Mouse (Mus musculus) lung, embryonic 15.5 days (tissue): ENCODE data around the gene Trim27. TPM values are rescaled to one million over a fixed set of nuclear protein-coding genes. Genes with fewer than 3 reads are reported as not detected.
A peak's percentile ranks its signal among the peaks of the same experiment; 100 is the strongest.

Experiments
- ATAC-seq: fragments of 200-750 bp; cut with Nextera tagmentation; 2 replicates; pipeline ENCODE4 v1.8.0; 2017; ENCODE audit warnings: moderate number of reproducible peaks, borderline replicate concordance; ENCODE audit not compliant: low FRiP score, low TSS enrichment; ENCODE audit errors: extremely low read depth
- H3K27ac ChIP-seq: fragments of 300-500 bp; sonication (generic); 2 replicates; pipeline ENCODE4 v1.5.1; 2015; ENCODE audit warnings: moderate library complexity, mild to moderate bottlenecking, inconsistent platforms
- H3K27me3 ChIP-seq: fragments of 300-500 bp; sonication (generic); 2 replicates; pipeline ENCODE4 v1.6.1; 2015; ENCODE audit warnings: inconsistent platforms
- H3K36me3 ChIP-seq: fragments of 300-500 bp; sonication (generic); 2 replicates; pipeline ENCODE4 v1.6.1; 2015; ENCODE audit warnings: inconsistent platforms
- H3K4me1 ChIP-seq: fragments of 300-500 bp; sonication (generic); 2 replicates; pipeline ENCODE4 v1.6.1; 2015; ENCODE audit warnings: inconsistent platforms
- H3K4me2 ChIP-seq: fragments of 300-500 bp; sonication (generic); 2 replicates; pipeline ENCODE4 v1.6.1; 2015; ENCODE audit warnings: inconsistent platforms, mild to moderate bottlenecking, moderate library complexity
- H3K4me3 ChIP-seq: fragments of 300-500 bp; sonication (generic); 2 replicates; pipeline ENCODE4 v1.5.1; 2015; ENCODE audit warnings: mild to moderate bottlenecking, inconsistent platforms
- H3K9ac ChIP-seq: fragments of 300-500 bp; sonication (generic); 2 replicates; pipeline ENCODE4 v1.6.1; 2015; ENCODE audit warnings: inconsistent platforms
- H3K9me3 ChIP-seq: fragments of 300-500 bp; sonication (generic); 2 replicates; pipeline ENCODE4 v1.6.1; 2016; ENCODE audit warnings: inconsistent platforms
- WGBS: fragments of 180-500 bp; shearing (Covaris S2); methylation state at CpG from one replicate; pipeline ENCODE4 v1.1.7; 2015; 5-methylcytosine and 5-hydroxymethylcytosine counted together
- polyA plus RNA-seq: library from polyadenylated mRNA; unstranded; fragments of >200 nt; fragmentation: Nextera tagmentation; extraction: Ambion mirVana; gene quantifications from 2 replicates; pipeline ENCODE4 v1.2.1, GENCODE M21; 2015

Trim27 gene
- polyA plus RNA-seq, 1 experiment from 2014 or later: 147 TPM

DNA sequence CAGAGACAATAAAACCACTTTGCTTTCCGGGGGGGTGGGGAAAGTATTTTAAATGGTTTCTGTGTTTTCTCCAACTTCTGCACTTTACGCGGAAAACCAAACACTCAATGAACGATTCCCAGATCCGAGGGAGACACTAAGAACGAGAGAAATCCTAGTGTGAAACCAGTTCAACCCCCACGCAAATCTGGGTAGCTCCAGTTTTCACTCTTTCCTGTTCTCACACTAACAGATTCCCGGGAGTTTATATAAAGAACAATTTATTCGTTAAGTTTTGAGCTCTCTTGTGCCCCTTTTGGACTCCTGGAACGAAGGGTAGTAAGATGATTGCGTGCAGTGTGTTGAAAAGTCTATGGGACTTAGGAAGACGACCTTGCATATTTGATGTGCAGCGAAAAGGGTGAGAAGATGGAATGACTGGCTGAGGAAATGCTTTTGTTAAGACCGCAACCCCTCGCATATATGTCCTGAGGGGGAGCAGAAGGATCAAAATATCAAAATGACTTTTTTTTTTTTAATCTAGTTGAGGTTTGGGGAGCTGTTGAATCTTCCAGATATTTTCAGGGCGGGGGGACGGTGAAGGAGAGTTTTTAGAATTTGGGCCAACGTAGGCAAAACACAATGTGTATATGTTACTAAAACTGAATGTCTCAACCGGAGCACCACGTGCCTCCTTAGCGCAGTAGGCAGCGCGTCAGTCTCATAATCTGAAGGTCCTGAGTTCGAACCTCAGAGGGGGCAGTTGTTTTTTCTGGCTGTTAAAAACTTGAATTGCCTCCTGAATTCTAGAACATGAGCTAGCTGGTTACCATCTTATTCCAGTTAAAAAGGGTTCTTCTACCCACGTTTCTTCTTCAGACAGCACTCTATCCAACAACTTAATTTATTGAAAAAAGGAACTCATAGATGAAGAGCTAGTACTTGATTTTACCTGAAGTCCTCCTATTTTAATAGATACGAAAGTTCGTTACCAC lies 12.0 kb upstream of the Trim27 start:
- H3K27ac ChIP-seq: peak overlapping the region; percentile 17; the same call in 1 of the 2 replicates
- H3K4me2 ChIP-seq: peak overlapping the region; percentile 90
- H3K4me1 ChIP-seq: peaks cover 7% of the 10 kb centered on the region
- peak overlapping the region; percentile 36 for H3K9ac ChIP-seq
- 1% methylated on average over 27 of the region's 27 CpGs for WGBS
- no peaks in the 10 kb centered on the region for H3K27me3 ChIP-seq
- ATAC-seq: peak; percentile 48; the same call in 1 of the 2 replicates
- H3K36me3 ChIP-seq: no peaks in the 10 kb centered on the region
- no peaks in the 10 kb centered on the region for H3K9me3 ChIP-seq
- H3K4me3 ChIP-seq: peak overlapping the region; percentile 61

DNA sequence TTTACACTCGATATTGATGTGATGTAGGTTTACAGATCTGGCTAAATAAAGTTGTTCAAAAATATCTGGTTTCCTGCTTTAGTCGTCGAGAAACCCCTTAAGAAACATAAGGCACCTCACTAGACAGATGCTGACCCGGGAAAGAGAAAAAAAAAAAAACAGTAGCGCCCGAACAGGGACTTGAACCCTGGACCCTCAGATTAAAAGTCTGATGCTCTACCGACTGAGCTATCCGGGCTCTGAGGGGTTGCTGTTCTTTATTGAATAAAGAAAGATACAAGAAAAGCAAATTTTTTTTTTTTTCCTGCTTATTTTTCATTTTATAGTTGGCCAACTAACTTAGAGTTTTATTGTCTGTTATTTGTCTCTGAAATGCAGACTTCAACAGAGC lies 11.3 kb upstream of the Trim27 start:
- no peaks in the 10 kb centered on the region for H3K36me3 ChIP-seq
- no peaks in the 10 kb centered on the region for H3K9me3 ChIP-seq
- peak overlapping the region; percentile 61 for H3K4me3 ChIP-seq
- H3K4me2 ChIP-seq: peak overlapping the region; percentile 90
- ATAC-seq: no peak; the same call in 1 of the 2 replicates
- no peaks in the 10 kb centered on the region for H3K27me3 ChIP-seq
- peaks cover 7% of the 10 kb centered on the region for H3K4me1 ChIP-seq
- peak overlapping the region; percentile 38; the same call in 1 of the 2 replicates for H3K9ac ChIP-seq
- WGBS: under 1% methylated on average over 8 of the region's 8 CpGs
- no peak overlapping the region for H3K27ac ChIP-seq

DNA sequence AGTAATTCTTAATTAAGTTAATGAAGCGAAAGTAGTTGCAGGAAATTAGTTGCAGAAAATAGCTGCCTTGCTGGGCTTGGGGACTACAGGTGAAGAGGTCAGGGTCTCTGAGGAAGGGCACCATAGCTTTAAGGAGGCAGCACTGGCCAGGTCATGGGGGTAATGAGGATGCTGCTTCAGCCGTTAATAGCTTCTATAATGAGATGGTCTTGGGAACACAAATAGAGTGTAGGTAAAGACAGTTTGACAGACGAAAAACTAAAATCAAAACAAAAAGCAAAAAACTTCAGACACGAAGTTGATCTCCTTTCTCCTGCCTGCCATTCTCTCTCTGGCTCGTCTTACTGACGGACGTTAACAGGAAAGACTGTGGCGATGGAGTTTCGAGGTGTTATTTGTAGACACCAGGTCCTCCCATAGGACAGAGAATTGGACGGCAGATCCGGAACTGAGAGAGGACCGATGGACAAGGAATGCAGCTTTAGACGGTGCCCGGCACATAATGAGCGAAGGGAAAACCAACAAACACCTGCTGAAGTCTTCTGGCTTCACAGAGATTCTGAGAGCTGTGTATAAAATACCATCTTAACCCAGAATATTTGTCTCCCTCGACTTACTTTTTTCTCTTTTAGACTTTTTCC lies 10.8 kb upstream of the Trim27 start:
- Histone ChIP-seq H3K27ac (0 out of 2 replicates have a peak overlapping the region, but pooled peaks have one; percentile 0), H3K27me3 (no peaks in the 10 kb centered on the region), H3K4me1 (peaks cover 12% of the 10 kb centered on the region), H3K4me3 (peak overlapping the region; percentile 61), H3K9ac (peak overlapping the region; percentile 38), H3K36me3 (no peaks in the 10 kb centered on the region), H3K4me2 (peak overlapping the region; percentile 90), H3K9me3 (no peaks in the 10 kb centered on the region)
- ATAC-seq: no peak
- whole genome bisulfite sequencing: under 1% methylated on average over 16 of the region's 16 CpGs

DNA sequence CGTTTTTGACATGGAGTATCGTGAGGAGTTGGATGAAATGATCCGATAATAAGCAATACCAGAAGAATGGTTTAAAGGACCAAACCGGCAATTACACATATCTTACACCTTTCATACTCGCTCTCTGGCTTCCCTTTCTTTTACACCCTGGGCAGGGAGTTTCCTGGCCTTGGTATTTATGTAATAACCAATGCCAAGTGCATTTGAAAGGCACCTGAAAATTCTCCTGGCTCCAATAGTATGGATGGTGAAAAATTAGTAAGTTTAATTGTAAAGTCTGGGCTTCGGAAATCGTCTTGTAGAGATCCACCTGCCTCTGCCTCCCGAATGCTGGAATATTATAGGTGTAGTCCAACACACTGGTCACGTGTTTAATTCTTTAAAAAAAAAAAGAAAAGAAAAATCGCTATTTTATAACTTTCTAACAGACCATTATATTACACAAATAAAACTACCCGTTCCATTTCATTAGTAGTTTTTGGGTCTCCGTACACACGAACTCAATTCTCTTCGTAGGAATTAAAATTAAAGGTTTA lies 10.1 kb upstream of the Trim27 start:
- no peak overlapping the region for H3K27ac ChIP-seq
- H3K4me3 ChIP-seq: peak overlapping the region; percentile 61
- peak overlapping the region; percentile 38; the same call in 1 of the 2 replicates for H3K9ac ChIP-seq
- under 1% methylated on average over 14 of the region's 14 CpGs for WGBS
- no peaks in the 10 kb centered on the region for H3K27me3 ChIP-seq
- peaks cover 14% of the 10 kb centered on the region for H3K4me1 ChIP-seq
- peak overlapping the region; percentile 90 for H3K4me2 ChIP-seq
- ATAC-seq: no peak
- no peaks in the 10 kb centered on the region for H3K36me3 ChIP-seq
- no peaks in the 10 kb centered on the region for H3K9me3 ChIP-seq

DNA sequence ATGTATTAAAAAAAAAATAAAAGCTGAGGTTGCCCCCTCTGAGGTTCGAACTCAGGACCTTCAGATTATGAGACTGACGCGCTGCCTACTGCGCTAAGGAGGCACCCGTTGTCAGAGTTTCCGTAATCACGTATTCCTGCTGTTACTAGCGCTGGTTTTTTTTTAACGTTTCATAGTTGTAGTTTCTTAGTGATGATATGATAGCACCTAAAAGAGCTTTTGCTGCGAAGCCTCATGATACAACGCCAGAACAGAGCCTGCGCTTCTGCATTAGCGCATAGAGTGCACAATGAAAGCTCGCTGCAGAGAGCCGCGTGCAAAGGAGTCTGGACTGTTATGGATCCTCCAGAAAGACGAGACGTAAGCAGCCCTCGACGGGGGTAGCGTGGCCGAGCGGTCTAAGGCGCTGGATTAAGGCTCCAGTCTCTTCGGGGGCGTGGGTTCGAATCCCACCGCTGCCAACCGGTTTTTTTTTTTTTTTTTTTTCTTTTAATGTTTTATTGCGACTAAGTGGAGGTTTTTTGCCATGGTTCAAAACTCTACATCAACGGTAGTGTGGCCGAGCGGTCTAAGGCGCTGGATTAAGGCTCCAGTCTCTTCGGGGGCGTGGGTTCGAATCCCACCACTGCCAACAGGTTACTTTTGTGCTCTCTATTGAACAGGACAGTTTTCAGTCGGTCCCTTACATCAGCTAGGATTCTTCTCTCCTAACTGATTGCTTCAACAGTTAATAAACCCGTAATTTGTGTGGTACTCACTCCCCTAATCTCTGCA lies 9.4 kb upstream of the Trim27 start:
- peak; percentile 75; the same call in 1 of the 2 replicates for ATAC-seq
- no peaks in the 10 kb centered on the region for H3K9me3 ChIP-seq
- peak overlapping the region; percentile 90 for H3K4me2 ChIP-seq
- H3K36me3 ChIP-seq: no peaks in the 10 kb centered on the region
- no peaks in the 10 kb centered on the region for H3K27me3 ChIP-seq
- peaks cover 14% of the 10 kb centered on the region for H3K4me1 ChIP-seq
- peak overlapping the region; percentile 44; the same call in 1 of the 2 replicates for H3K9ac ChIP-seq
- under 1% methylated on average over 39 of the region's 39 CpGs for WGBS
- peak overlapping the region; percentile 66; the same call in 1 of the 2 replicates for H3K27ac ChIP-seq
- peak overlapping the region; percentile 61 for H3K4me3 ChIP-seq

DNA sequence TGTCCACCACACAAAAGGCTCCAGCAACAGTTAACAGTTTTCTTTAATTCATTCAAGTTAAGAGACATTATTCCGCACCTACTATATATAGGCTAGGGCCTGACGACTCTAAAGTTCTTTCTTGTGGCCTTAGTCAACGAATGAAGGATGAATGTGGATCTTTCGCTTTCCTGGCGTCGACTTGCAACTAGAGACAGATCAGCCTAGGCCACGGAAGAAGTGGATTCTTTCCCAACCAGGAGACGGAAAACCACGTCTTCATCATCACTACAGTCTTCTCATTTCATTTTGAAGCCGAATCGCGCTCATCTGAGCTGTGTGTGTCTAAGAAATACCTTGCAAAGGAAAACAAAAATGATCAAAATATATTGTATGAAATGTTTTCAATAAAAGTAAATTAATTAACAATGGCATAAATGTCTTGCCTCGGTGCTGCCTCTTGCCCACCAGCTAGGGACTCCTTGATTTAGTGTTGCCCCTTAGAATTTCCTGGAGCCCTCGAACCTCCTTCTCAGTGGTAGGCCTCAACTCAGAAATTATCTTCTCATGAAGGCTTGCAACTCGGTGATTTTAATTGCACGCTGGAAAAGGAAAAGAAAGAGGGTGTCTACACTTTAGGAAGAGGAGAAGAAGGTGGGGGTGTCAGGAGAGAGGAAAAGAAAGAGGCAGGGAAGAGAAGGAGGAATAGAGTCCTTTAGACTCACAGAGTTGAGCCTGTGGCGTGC lies 8.7 kb upstream of the Trim27 start:
- H3K9ac ChIP-seq: no peak overlapping the region; the same call in 1 of the 2 replicates
- no peak for ATAC-seq
- peak overlapping the region; percentile 90 for H3K4me2 ChIP-seq
- peak overlapping the region; percentile 61 for H3K4me3 ChIP-seq
- no peak overlapping the region for H3K27ac ChIP-seq
- 48% methylated on average over 17 of the region's 17 CpGs for WGBS
- H3K9me3 ChIP-seq: no peaks in the 10 kb centered on the region
- peaks cover 14% of the 10 kb centered on the region for H3K4me1 ChIP-seq
- no peaks in the 10 kb centered on the region for H3K27me3 ChIP-seq
- no peaks in the 10 kb centered on the region for H3K36me3 ChIP-seq

DNA sequence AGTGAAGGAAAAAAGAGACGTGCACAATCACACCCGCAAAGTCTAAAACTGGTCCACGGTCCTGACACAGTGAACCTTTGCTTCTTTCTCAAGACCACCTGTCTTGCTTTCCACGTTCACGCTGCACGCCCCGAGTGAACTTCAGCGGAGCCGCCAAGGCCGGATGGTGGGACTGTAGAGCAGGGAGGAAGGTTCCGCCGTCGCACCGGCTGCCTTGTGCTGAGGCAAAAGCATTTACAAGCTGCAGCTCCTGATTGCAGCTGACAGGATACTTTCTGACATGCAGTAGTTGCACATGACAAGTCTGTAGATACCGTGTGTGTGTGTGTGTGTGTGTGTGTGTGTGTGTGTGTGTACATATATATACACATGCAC lies 8.1 kb upstream of the Trim27 start:
- H3K27me3 ChIP-seq: no peaks in the 10 kb centered on the region
- no peak overlapping the region for H3K27ac ChIP-seq
- no peak for ATAC-seq
- no peaks in the 10 kb centered on the region for H3K9me3 ChIP-seq
- peak overlapping the region; percentile 61 for H3K4me3 ChIP-seq
- H3K4me1 ChIP-seq: peaks cover 14% of the 10 kb centered on the region
- H3K36me3 ChIP-seq: no peaks in the 10 kb centered on the region
- peak overlapping the region; percentile 90 for H3K4me2 ChIP-seq
- WGBS: 11% methylated on average over 15 of the region's 15 CpGs
- peak overlapping the region; percentile 27; the same call in 1 of the 2 replicates for H3K9ac ChIP-seq

DNA sequence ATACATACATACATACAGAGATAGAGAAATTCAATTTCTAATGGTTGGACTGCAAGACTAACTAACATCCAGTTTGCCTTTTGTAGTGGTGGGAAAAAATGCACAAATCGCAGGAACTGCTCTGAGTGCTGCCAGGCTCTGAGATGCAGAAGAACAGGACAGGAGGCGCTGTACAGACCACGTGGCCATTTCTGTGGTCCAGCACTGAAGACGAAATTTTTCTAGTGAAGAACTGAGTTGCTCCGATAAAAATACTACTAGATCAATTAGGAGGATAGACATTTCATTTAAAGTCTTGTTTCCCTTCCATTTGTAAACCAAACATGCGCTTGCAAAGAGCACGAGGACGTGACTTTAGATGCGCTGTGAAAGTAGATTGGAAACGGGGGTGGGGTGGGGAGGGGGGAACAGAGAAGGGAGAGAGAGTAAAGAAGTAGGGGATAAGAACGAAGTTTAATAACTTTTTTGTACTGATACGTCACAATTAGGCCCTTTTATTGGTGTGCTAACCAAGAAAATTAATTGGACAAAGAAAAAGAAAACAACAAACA lies 7.6 kb upstream of the Trim27 start:
- ATAC-seq: no peak
- Histone ChIP-seq H3K27me3 (no peaks in the 10 kb centered on the region), H3K4me3 (peak overlapping the region; percentile 61), H3K9ac (0 out of 2 replicates have a peak overlapping the region, but pooled peaks have one; percentile 24), H3K4me2 (peak overlapping the region; percentile 90), H3K9me3 (no peaks in the 10 kb centered on the region), H3K4me1 (peaks cover 14% of the 10 kb centered on the region), H3K36me3 (no peaks in the 10 kb centered on the region), H3K27ac (no peak overlapping the region)
- WGBS: 0% methylated on average over 12 of the region's 12 CpGs

DNA sequence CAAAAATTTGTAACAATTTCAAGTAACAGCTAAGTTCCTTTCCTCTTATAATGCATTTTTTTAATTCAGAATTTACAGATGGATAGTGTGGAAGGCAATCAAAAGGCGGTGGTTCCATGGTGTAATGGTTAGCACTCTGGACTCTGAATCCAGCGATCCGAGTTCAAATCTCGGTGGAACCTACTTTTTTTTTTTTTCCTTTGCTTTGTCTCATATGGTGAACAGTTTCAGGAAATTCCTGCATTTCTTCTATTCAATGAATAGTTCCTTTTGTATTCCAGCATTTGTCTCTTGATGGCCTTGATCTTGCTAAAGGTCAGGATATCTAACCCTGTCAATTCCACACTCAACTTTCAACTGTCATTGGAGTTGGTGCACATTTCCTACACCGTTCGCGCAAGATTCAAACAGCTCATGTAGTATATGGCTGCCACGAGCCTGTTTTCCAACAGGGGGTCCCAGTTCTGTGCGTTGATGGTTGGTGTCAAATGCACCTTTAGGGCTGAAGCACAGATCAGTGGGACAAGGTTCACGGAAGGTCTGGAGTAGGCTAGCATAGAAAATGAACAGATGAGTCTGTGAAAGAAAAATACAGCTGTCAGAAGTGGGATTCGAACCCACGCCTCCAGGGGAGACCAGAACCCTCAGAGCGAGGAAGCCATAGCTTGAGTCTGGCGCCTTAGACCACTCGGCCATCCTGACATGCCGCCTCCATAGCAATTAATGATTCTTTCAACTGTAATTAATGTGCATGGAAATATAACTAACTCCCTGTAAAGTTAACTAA lies 6.8 kb upstream of the Trim27 start:
- H3K4me3 ChIP-seq: peak overlapping the region; percentile 61
- H3K4me2 ChIP-seq: peak overlapping the region; percentile 90
- H3K36me3 ChIP-seq: no peaks in the 10 kb centered on the region
- H3K9me3 ChIP-seq: no peaks in the 10 kb centered on the region
- peak overlapping the region; percentile 77 for H3K27ac ChIP-seq
- ATAC-seq: peak; percentile 60
- WGBS: under 1% methylated on average over 16 of the region's 16 CpGs
- H3K9ac ChIP-seq: peak overlapping the region; percentile 30; the same call in 1 of the 2 replicates
- H3K4me1 ChIP-seq: peaks cover 14% of the 10 kb centered on the region
- no peaks in the 10 kb centered on the region for H3K27me3 ChIP-seq

DNA sequence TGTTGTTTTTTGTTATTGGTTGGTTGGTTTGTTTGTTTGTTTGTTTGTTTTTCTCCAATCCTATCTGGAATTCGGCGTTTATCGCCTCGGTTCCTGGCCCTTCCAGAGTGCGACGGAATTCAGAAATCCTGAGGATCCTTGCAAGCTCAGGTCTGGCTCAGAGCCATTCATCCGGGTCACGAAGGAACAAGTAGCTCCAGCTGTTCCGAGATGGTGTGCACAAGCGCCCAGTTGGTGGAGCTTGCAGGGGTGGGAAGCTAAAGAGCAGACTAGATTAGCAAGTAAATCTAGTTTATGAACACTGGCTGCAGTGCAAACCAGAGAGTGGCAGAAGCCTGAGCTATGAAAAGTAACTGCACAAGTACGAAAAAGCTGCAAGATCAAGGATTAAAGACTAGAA lies 6.2 kb upstream of the Trim27 start:
- peak; percentile 65 for ATAC-seq

More for the DNA sequence above, 6.2 kb upstream of the Trim27 start:
- H3K36me3 ChIP-seq: no peaks in the 10 kb centered on the region
- peak overlapping the region; percentile 90 for H3K4me2 ChIP-seq
- H3K27me3 ChIP-seq: no peaks in the 10 kb centered on the region
- H3K9me3 ChIP-seq: no peaks in the 10 kb centered on the region
- peak overlapping the region; percentile 30 for H3K9ac ChIP-seq
- peak overlapping the region; percentile 77 for H3K27ac ChIP-seq
- under 1% methylated on average over 11 of the region's 11 CpGs for WGBS
- H3K4me1 ChIP-seq: peaks cover 14% of the 10 kb centered on the region
- peak overlapping the region; percentile 61 for H3K4me3 ChIP-seq
